Mouse (Mus musculus) liver, adult 2 months (tissue): Measurements from ENCODE around the gene Crybb2.

Experiments used
- CTCF ChIP-seq: fragments of 200-500 bp; IDR thresholded peaks from 2 replicates; pipeline ENCODE4 v1.5.1; 2011; ENCODE audit warnings: low read depth, low read length, control low read depth
- POLR2A ChIP-seq: fragments of 200-500 bp; IDR thresholded peaks from 2 replicates; pipeline ENCODE4 v1.6.1; 2011; ENCODE audit warnings: low read length, control low read depth; ENCODE audit not compliant: insufficient read depth; ENCODE audit errors: extremely low read depth

DNA sequence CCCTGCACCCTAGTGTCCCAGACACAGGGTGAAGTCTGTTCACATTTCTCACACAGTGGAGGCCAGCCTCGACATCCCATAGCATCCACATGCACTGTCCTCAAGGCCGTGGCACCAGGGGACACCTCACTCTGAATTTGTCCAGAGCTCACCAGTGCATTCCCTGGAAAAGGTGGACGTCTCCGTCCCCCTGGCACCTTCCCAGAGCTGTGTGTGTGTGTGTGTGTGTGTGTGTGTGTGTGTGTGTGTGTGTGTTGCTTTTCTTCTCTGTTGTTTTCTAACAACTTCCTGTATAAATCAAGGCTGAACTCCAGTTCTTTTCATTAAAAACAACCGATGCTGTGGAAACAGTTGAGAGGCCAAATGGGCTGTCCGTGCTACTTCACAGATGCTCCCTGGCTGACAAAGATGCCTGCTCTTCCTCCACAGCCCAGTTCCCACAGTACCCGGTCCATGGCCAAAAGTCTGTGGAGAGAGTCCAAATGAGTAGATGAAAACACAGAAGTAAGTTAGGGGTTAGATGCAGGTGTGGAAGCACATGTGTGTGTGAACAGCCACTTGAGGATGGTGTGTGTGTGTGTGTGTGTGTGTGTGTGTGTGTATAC lies 19.2 kb downstream of the Crybb2 start:
- no peak for TF ChIP-seq CTCF
- no peak for TF ChIP-seq POLR2A
